Mouse (Mus musculus): ENCODE measurements at regions not wholly inside any gene's neighbourhood (a gene's known extent, or its start where the extent isn't known, plus 50 kb on each side); places are given as distances from the start of the nearest gene placed in this dataset.

GRCm38 (mm10) chr19:15487576-15487975, 459.6 kb downstream of the Psat1 start:
- no peak for DNase-seq

GRCm38 (mm10) chr19:15481605-15482004, 465.5 kb downstream of the Psat1 start:
- DNase-seq = no peak

GRCm38 (mm10) chr19:15469541-15469940, 477.6 kb downstream of the Psat1 start:
- no peak for DNase-seq

- DNase-seq = no peak
These were observed 480.4 kb downstream of the Psat1 start for GRCm38 (mm10) chr19:15466713-15467112.

GRCm38 (mm10) chr19:15465063-15465760, 481.9 kb downstream of the Psat1 start:
- DNase-seq = no peak

- no peak for DNase-seq
These were observed 489.3 kb downstream of the Psat1 start for GRCm38 (mm10) chr19:15457793-15458192.

- no peak for DNase-seq
These were observed 490.0 kb downstream of the Psat1 start for GRCm38 (mm10) chr19:15456943-15457735.

GRCm38 (mm10) chr19:15448989-15449388, 498.1 kb downstream of the Psat1 start:
- no peak for DNase-seq

- DNase-seq = no peak
These were observed 515.3 kb downstream of the Psat1 start for GRCm38 (mm10) chr19:15431798-15432197.

- no peak for DNase-seq
These were observed 525.8 kb downstream of the Psat1 start for GRCm38 (mm10) chr19:15421311-15421710.

- no peak for DNase-seq
These were observed 548.5 kb downstream of the Psat1 start for GRCm38 (mm10) chr19:15398624-15399023.

GRCm38 (mm10) chr19:15371682-15372081, 575.5 kb downstream of the Psat1 start:
- no peak for DNase-seq

- DNase-seq = no peak
These were observed 580.2 kb downstream of the Psat1 start for GRCm38 (mm10) chr19:15366951-15367350.

- DNase-seq = no peak
These were observed 590.0 kb downstream of the Psat1 start for GRCm38 (mm10) chr19:15357181-15357580.

- no peak for DNase-seq
These were observed 598.8 kb downstream of the Psat1 start for GRCm38 (mm10) chr19:15348356-15348755.

GRCm38 (mm10) chr19:15342229-15342628, 604.9 kb downstream of the Psat1 start:
- DNase-seq = no peak

GRCm38 (mm10) chr19:15340305-15340983, 606.7 kb downstream of the Psat1 start:
- DNase-seq = no peak

GRCm38 (mm10) chr19:15339979-15340304, 607.2 kb downstream of the Psat1 start:
- no peak for DNase-seq

- DNase-seq = no peak
These were observed 617.0 kb downstream of the Psat1 start for GRCm38 (mm10) chr19:15330155-15330554.

- DNase-seq = no peak
These were observed 647.7 kb downstream of the Psat1 start for GRCm38 (mm10) chr19:15299474-15299873.

- DNase-seq = no peak
These were observed 662.1 kb downstream of the Psat1 start for GRCm38 (mm10) chr19:15285016-15285415.

- DNase-seq = no peak
These were observed 644.9 kb upstream of the Tle4 start for GRCm38 (mm10) chr19:15242781-15243180.

- DNase-seq = no peak
These were observed 632.5 kb upstream of the Tle4 start for GRCm38 (mm10) chr19:15230129-15230927.
